ENCODE assay signal across 20 mouse cellular contexts in the genomic region with DNA sequence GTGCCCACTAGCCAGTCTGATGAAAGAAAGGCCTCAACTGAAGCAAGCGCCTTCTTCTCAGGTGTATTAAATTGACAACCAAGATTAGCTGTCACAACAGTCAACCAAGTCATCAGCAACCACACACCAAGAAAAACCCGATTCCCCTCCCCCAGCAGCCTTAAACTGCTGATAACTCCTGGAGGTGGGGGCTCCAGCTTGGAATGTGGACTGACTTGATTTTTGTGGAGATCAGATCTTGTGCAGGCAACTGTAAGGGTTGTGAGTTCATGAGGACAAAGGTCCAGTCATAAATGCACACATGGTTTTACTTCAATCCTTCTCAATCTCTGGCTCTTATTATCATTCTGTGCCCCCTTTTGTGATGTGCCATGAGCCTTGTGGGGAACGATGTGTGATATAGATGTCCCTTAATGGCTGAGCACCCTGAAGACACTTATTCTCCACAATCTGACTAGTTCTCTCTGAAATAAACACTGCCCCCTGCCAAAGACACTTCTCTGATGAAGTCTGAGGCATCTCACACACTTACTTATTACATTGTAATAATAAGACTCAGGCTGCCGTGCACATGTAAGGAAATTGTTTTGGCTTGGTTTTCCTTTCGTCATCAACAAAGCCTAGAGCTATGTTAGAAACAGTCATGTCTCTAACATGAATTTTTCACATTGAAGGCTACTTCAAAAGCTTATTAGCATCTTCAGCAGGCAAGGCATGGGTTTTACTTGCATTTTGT. TPM values are rescaled to one million over a fixed set of nuclear protein-coding genes. Genes with fewer than 3 reads are reported as not detected.
A peak's percentile ranks its signal among the peaks of the same experiment; 100 is the strongest.
DNase-seq lines count a peak whose midpoint lies in the region; ATAC-seq lines count a peak whose summit lies in the region.
"Had no signal": no experiment of that assay in that cellular context is flagged by ENCODE, and none has a peak within 500 bp of the region (broad histone marks: within the 10 kb centered on the region; RNA-seq: fewer than 3 reads in every experiment).

No protein-coding gene starts in this region.

- H3K9me3 ChIP-seq in lung, embryonic 16.5 days (ENCODE audit: control insufficient read depth, low read length) = no peaks in the 10 kb centered on the region
- no peaks in the 10 kb centered on the region for H3K9me3 ChIP-seq in embryonic facial prominence, embryonic 10.5 days
- H3K9me3 ChIP-seq in intestine, embryonic 16.5 days (ENCODE audit: control insufficient read depth, low read length) = no peaks in the 10 kb centered on the region
- H3K9me3 ChIP-seq: embryonic facial prominence, embryonic 15.5 days; forebrain, embryonic 10.5 days; heart, embryonic 12.5 days had no signal

- no peak for DNase-seq in lung, postnatal 4 days
- DNase-seq in R1 (ENCODE audit: low read depth, low spot score) (peak; percentile 42), MN1 (ENCODE audit: low spot score) (no peak)
- DNase-seq in embryonic facial prominence, embryonic 10.5 days (ENCODE audit: low spot score) = peak; percentile 36
- no peak for DNase-seq in layer of hippocampus, postnatal 36 days
- DNase-seq: adrenal gland, postnatal 10 days; cerebellum, adult 11 months; cerebellum, adult 9-10 months; cerebellum, postnatal 25 days; gastrocnemius, adult 2 months; gastrocnemius, postnatal 25 days had no signal

- H3K4me2 ChIP-seq in lung, embryonic 16.5 days (ENCODE audit: low read depth, low read length) = no peak overlapping the region
- no peak overlapping the region for H3K4me2 ChIP-seq in intestine, embryonic 16.5 days (ENCODE audit: low read depth, low read length)
- H3K4me2 ChIP-seq: embryonic facial prominence, embryonic 15.5 days; heart, embryonic 12.5 days had no signal

- 45% methylated on average over 5 of the region's 5 CpGs for WGBS in lung, embryonic 16.5 days
- 69% methylated on average over 5 of the region's 5 CpGs for WGBS in embryonic facial prominence, embryonic 10.5 days
- WGBS in intestine, embryonic 16.5 days = 58% methylated on average over 5 of the region's 5 CpGs

- no peaks in the 10 kb centered on the region for H3K27me3 ChIP-seq in lung, embryonic 16.5 days (ENCODE audit: control insufficient read depth, insufficient read depth, low read depth, low read length)
- H3K27me3 ChIP-seq in embryonic facial prominence, embryonic 10.5 days (replicated peaks; ENCODE audit: low read depth, poor library complexity, severe bottlenecking) = no peaks in the 10 kb centered on the region
- no peaks in the 10 kb centered on the region for H3K27me3 ChIP-seq in intestine, embryonic 16.5 days (replicated peaks; ENCODE audit: control insufficient read depth, insufficient read depth, low read length)
- H3K27me3 ChIP-seq: embryonic facial prominence, embryonic 15.5 days; heart, embryonic 12.5 days had no signal

- 0 out of 2 replicates have a peak, but pooled peaks cover 2% of the 10 kb centered on the region for H3K4me1 ChIP-seq in lung, embryonic 16.5 days (replicated peaks; ENCODE audit: control insufficient read depth, insufficient read depth, low read length)
- peaks cover 41% of the 10 kb centered on the region for H3K4me1 ChIP-seq in embryonic facial prominence, embryonic 10.5 days
- peaks cover 2% of the 10 kb centered on the region; the same call in 1 of the 2 replicates for H3K4me1 ChIP-seq in intestine, embryonic 16.5 days (ENCODE audit: control insufficient read depth, insufficient read depth, low read length)

- no peak overlapping the region for H3K4me3 ChIP-seq in lung, embryonic 16.5 days (ENCODE audit: low read length)
- H3K4me3 ChIP-seq in embryonic facial prominence, embryonic 10.5 days = no peak overlapping the region
- no peak overlapping the region for H3K4me3 ChIP-seq in intestine, embryonic 16.5 days (ENCODE audit: low read length)
- H3K4me3 ChIP-seq: embryonic facial prominence, embryonic 15.5 days; erythroblast, embryonic 14.5 days; forebrain, embryonic 10.5 days; gastrocnemius, adult 2 months; heart, embryonic 12.5 days had no signal

- H3K27ac ChIP-seq in lung, embryonic 16.5 days (ENCODE audit: low read length) = no peak overlapping the region
- H3K27ac ChIP-seq in embryonic facial prominence, embryonic 10.5 days (replicated peaks) = 0 out of 2 replicates have a peak overlapping the region, but pooled peaks have one; percentile 35
- H3K27ac ChIP-seq in intestine, embryonic 16.5 days (ENCODE audit: low read length) = no peak overlapping the region
- H3K27ac ChIP-seq: embryonic facial prominence, embryonic 15.5 days; forebrain, embryonic 10.5 days; gastrocnemius, adult 2 months had no signal

- H3K9ac ChIP-seq in lung, embryonic 16.5 days (ENCODE audit: low read length) = no peak overlapping the region
- H3K9ac ChIP-seq in intestine, embryonic 16.5 days (ENCODE audit: low read depth, low read length) = no peak overlapping the region
- H3K9ac ChIP-seq: embryonic facial prominence, embryonic 15.5 days; heart, embryonic 12.5 days had no signal

- ATAC-seq in lung, embryonic 16.5 days (ENCODE audit: low read depth) = peak; percentile 49; the same call in 1 of the 2 replicates
- peak; percentile 90 for ATAC-seq in intestine, embryonic 16.5 days
- ATAC-seq in megakaryocyte-erythroid progenitor cell, adult 5-6 weeks (replicated peaks; ENCODE audit: low FRiP score, low TSS enrichment, poor library complexity, severe bottlenecking) = no peak
- ATAC-seq: forebrain, embryonic 14.5 days had no signal

- H3K36me3 ChIP-seq in lung, embryonic 16.5 days (ENCODE audit: control insufficient read depth, insufficient read depth, low read length) = no peaks in the 10 kb centered on the region
- no peaks in the 10 kb centered on the region for H3K36me3 ChIP-seq in embryonic facial prominence, embryonic 10.5 days (replicated peaks)
- no peaks in the 10 kb centered on the region for H3K36me3 ChIP-seq in intestine, embryonic 16.5 days (ENCODE audit: control insufficient read depth, insufficient read depth, low read length)
- H3K36me3 ChIP-seq: embryonic facial prominence, embryonic 15.5 days; forebrain, embryonic 10.5 days; heart, embryonic 12.5 days had no signal

RNA-seq across cellular contexts. Expression of a gene that starts 13.2 kb away (rescaled TPM):
- 23.1 and 28.8 TPM in 2 replicates for polyA plus RNA-seq in lung, embryonic 16.5 days (2015; fragmentation: Nextera tagmentation; extraction: Ambion mirVana)
- polyA plus RNA-seq in embryonic facial prominence, embryonic 10.5 days (2016; fragmentation: Nextera tagmentation; extraction: Ambion mirVana) = 91.9 and 92.9 TPM in 2 replicates
- 17.4 and 20.2 TPM in 2 replicates for polyA plus RNA-seq in intestine, embryonic 16.5 days (2015; fragmentation: Nextera tagmentation; extraction: Ambion mirVana)
- total RNA-seq in layer of hippocampus, postnatal 36 days (2021) = 10 to 100 TPM; 33.2 to 40.0 TPM
- 1.9 and 17.1 TPM in 2 replicates for total RNA-seq in megakaryocyte-erythroid progenitor cell, adult 5-6 weeks (2014; fragmentation: Nextera tagmentation)
- 0.57 TPM in 1 of 2 replicates, not detected in the other for total RNA-seq in megakaryocyte-erythroid progenitor cell, adult 5-6 weeks (2017)
- total RNA-seq: granulocyte monocyte progenitor cell, adult 5-6 weeks had no signal
- polyA plus RNA-seq: erythroblast, embryonic 14.5 days had no signal

Comparison
In these comparisons a context has a peak if more than half of its experiments do, and no peak if none do; other contexts are left out.
1. DNase-seq: peak in R1 (single experiment) and embryonic facial prominence, embryonic 10.5 days (single experiment); none in lung, postnatal 4 days (0 of 2), MN1 (single experiment) and layer of hippocampus, postnatal 36 days (0 of 2).